Mouse (Mus musculus) frontal cortex, adult 2 months (tissue): ENCODE data around the gene Tas1r1. TPM values are rescaled to one million over a fixed set of nuclear protein-coding genes. Genes with fewer than 3 reads are reported as not detected.
A peak's percentile ranks its signal among the peaks of the same experiment; 100 is the strongest.

Source experiments
- DNase-seq, 2 experiments: peaks; one replicate each; pipeline ENCODE4 v3.0.0; 2022; ENCODE audit warnings: low spot score in 1 of 2; ENCODE audit errors: extremely low spot score in 1 of 2
- polyA plus RNA-seq: library from polyadenylated mRNA; depleted of rRNA; stranded (reverse); fragments of >200 nt; gene quantifications from 2 replicates; pipeline ENCODE4 v1.2.3, GENCODE M21; 2012; rRNA removed

The Tas1r1 gene
- polyA plus RNA-seq: 0.13 and 0.20 TPM in 2 replicates

- no peak for DNase-seq
Observed at GRCm38 (mm10) chr4:152038225-152038984, at the start of gene Tas1r1. Gene Tas1r1 (minus strand): TSS chr4:152038568.

DNA sequence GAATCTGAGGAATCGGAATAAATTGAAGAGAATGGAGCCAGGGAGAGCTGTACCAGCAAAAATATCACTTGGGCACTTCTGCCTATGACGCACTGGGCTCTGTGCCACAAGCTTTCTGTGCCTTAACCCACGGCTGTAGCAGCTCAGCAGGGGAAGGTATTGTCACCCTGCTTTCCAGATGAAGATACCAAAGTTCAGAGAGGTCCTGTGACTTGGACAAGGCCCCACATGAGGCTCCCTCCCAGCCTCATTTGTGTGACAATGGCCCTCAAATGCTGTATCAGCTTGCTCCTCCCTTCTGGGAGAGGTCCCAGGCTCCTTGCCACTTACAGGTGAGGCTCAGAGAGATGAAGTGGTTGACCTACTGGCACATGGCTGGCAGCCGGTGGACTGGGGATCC is 49.8 kb upstream of the Tas1r1 start:
- peak in 1 of 2 experiments; percentile 76 for DNase-seq

GRCm38 (mm10) chr4:152087211-152088081 is 49.1 kb upstream of the Tas1r1 start:
- DNase-seq: no peak

GRCm38 (mm10) chr4:152086505-152087210 is 48.3 kb upstream of the Tas1r1 start:
- peak in 1 of 2 experiments; percentile 55 for DNase-seq

DNA sequence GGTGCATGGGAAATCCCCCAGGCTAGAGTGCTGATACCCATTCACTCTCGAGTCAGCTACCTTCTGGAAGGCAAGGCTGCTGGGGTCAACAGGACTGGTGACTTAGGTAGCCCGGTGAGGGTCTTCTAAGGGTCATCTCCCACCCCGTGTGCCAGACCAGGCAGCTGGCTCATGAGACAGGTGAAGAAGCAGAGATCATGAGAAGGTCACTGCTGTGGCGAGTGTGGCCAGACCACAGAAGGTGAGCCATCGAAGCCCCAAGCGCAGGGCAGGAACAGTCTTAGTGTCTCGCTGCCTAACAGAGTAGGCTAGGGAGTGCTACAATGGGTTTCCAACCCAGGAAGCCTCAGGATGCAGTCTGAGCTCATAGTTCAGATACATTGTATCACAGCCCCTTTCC is 46.2 kb upstream of the Tas1r1 start:
- DNase-seq: no peak

GRCm38 (mm10) chr4:152083611-152084220 is 45.3 kb upstream of the Tas1r1 start:
- DNase-seq: no peak

DNA sequence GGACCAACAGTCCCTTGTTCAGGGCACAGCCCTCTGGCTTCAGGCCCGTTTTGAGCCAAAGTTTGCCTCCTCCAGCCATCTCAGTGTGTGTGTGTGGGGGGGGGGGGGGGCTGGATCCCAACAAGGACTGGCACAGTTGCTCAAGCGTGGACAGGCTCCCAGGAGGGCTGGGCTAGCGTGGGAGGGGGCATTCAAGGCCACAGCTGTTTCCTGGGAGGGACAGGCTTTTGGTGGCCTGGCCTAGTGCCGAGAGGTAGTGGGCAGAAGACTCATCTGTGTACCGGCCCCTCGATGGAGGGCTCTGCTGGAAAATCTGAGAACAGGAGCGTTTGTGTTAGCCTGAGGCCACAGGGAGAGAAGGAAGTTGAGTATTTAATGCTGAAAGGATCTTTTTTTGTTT is 41.6 kb upstream of the Tas1r1 start:
- DNase-seq: no peak

- DNase-seq: no peak
Observed at GRCm38 (mm10) chr4:152079261-152079660, 40.9 kb upstream of the Tas1r1 start.

DNA sequence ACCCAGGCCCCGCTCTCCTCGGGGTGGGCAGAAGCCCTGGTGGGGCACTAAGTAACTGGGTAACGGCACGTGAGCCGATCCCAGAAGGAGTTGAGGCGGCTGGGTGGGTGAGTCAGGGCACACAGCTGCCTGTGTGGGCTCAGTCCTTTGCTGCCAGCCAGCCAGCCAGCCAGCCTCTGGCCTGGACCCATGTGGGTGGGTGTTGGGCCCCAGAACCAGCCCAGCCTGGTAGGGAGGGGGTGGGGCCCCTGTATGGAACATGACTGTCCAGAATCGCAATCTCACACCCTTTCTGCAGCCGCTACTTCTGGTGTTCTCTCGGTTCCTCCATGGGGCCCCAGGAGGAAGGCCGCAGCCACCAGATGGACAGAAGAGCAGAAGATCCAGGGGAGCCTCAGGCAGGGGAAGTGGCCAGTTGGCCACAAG is 39.8 kb upstream of the Tas1r1 start:
- DNase-seq: no peak

- DNase-seq: no peak
Observed at GRCm38 (mm10) chr4:152077191-152077590, 38.8 kb upstream of the Tas1r1 start.

DNA sequence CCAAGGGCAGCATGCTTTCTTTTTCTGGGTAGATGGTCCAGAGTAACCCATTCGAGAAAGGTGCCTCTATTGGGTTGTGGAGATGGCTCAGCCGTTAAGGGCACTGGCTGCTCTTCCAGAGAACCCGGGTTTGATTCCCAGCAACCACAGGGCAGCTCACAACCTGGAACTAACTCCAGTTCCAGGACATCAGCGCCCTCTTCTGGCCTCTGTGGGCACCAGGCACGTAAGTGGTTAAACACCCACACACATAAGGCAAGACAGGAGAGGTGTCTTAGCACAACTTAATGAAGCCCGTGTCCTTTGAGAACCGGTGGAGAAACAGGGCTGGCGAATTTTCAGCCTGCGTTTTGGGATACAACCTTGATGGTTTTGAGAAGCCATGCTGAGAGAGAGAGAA is 36.2 kb upstream of the Tas1r1 start:
- DNase-seq: no peak

DNA sequence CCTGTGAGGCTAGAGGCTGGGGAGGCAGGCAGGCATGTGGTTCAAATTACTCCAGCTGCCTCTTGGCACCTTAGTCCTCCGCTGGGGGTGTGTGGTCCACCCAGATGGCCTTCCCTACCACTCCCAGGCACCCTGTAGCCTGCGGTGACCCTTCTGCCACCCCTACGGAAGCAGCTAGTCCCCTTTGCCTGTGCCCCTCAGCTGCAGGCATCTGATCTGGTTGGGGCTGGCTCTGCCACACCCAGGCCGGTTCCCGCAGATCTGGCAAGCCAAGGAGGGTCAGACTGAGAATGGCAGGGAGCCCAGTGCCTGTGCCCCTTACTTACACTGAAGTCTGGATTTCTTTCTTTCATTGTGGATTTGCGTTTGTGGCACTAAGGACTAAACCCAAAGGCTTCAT is 35.3 kb upstream of the Tas1r1 start:
- no peak for DNase-seq

GRCm38 (mm10) chr4:152072655-152073054 is 34.3 kb upstream of the Tas1r1 start:
- DNase-seq: no peak

DNA sequence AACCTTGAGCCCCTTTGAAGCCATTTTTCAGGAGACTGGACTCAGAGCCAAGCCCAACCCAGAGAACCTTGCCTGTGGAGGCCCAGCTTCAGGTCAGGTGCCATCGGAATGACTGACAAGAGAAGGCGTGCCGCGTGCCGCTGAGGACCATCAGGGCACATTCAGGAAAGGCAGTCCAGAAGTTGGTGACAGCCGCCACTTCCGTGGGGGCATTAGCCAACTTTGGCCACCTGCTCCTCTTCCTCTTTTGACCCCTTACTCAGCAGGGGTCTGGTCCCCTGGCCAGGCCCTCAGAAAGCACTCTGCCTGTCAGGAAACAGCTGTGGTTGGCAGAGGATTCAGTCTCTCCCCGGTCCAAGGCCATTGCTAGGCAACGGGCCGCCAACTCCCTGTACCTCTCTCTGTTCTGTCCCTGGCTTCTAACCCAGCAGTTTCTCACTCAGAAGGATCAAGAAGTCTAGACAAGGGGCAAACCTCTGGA is 33.8 kb upstream of the Tas1r1 start, which contains the start of gene Plekhg5:
TSS of gene Plekhg5 (plus strand) at position 378 of the 481 bp plus-strand sequence.
- DNase-seq: no peak

DNA sequence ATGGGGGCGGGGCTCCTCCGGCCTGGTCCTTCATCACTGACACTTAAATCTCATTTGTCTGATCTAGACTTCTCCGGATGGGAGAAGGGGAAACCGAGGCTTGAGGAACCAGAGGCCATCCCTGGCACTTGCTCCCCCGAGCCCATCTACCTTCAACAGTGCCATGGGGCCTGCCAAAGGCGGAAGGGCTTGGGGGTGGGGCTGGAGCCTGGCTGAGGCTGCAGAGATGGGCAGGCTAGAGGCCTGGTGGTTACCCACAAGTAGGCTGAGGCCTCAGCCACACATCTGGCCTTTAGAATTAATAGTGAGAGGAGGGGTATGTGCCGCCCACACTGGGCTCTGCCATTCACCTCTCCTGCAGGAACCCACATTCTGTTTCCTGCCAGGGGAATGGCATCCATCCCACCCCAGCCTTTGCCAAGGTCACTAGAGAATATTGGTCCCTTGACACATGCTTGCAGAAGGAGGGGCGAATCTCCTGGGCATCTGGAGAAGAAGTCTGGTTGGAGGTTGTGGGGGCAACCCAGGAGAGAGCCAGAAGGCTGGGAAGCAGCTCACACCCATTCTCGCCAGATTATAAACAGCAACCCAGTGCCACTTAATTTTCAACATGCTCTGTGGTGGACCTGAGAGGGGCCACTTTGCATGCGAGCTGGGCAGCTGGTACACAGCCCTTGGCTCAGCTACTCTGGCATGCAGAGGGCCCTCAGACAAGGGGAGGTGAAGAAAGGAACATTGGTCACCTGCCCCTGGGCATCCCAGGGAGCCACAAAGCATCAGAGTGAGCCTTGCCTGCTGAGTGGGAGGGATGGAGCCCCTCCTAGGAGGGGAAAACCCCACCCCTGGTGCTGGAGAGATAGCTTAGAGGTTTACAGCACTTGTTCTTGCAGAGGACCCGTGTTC is 32.4 kb upstream of the Tas1r1 start:
- no peak for DNase-seq

- no peak for DNase-seq
Observed at GRCm38 (mm10) chr4:152069245-152069644, 30.9 kb upstream of the Tas1r1 start.

DNA sequence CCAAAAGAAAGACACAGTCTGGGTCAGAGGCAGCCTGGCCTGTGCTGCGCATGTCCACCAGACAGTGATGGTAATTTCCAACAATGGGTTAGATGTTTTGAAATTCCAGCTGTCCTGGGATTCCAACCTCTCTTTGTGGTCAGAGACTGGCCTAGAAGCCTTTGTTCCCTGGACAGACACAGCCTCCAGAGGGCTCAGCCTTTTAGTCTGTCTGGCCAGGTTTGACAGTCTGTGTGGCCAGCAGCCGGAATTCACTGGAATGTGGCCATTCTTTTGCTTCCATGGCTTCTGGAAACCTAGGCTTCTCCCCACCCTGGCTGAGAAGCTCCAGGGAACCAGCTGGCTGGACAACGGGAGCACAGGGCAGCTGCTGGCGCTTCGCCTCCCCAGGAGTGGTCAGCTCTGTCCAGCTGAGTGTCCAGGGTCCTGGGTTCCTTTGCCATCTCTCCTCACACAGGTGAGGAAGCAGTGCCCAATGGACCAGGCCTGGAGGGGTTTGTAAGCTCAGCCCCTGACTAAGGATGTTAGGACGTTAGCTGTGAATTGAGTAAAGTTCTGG is 29.9 kb upstream of the Tas1r1 start:
- no peak for DNase-seq

GRCm38 (mm10) chr4:152067280-152067679 is 28.9 kb upstream of the Tas1r1 start:
- no peak for DNase-seq
